Mouse (Mus musculus): ENCODE data around the gene Cldn15.

Gene Cldn15

DNA sequence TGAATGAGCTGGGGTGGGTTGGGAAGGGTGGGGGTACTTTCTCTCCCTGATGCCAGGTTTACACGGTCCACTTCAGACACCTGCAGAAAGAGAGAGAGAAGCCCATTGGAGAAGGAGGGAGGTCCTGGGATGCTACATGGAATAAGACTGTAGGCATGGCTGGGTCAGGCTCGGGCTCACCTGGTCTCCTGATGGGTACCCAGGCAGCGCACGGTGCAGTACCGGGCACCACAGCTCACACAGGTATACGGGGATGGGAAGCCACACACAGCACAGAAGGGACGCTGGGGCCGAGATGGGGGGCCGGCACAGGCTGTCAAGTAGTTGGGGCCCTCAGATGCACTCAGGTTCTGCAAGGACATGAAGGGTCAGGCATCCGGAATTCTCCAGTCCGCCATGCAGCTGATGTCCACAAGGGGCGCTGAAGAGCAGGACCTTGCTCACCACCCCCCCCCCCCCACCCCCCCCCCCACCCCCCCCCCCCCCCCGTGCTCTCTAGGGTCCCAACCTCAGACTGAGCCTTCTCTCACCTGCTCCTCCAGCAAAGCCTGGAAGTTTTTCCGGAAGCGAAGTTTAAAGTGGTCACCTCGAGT is 16.0 kb downstream of the Cldn15 start:
- DNase-seq (ENCODE audit: low spot score in 2 of 2) = peak in 1 of 2 experiments; percentile 23

DNA sequence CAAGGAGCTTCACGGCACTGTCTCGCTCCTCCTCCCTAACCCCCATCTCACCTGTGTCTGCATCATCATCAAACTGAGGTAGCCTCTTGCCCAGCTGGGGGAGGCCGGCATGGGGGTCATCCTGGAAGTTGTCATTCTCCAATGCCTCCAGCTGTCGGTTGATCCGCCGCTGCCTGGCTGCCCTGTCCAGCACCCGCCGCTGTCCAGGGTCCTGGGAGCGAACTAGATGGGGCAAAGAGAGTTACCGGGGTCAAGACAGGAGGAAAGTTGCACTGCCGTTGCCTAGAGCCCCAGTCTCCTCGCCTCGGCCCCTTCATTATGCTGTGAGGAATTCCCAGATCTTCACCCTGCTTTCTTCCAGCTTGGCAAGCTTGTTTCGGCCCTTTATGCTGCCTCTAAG is 18.4 kb downstream of the Cldn15 start:
- DNase-seq (ENCODE audit: low spot score in 2 of 2) = no peak

DNA sequence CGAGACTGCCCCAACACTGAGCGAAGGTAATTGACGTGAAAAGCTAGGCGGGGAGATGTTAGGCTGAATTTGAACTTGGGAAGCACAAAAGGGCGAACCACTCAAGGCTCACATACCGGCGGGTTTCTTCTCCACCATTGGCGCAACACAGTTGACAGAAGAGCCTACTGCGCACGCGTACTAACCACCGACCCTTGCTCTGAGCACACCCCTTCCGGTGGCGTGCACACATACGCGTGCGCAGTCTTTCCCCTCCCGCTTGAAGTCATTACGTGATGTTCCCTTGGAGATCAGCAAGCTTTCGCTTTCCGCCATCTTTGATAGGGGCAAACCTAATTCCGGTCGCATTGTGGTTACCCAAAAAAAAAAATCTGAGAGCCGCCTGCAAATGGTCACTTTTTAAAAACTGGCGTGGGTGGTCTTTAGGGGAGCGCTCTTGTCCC is 20.3 kb downstream of the Cldn15 start, which contains the start of gene Plod3:
Plod3 (plus strand) TSS at position 325 of the 443 bp plus-strand sequence.
- peak; percentile 90 to 94 for DNase-seq (ENCODE audit: low spot score in 2 of 2)

DNA sequence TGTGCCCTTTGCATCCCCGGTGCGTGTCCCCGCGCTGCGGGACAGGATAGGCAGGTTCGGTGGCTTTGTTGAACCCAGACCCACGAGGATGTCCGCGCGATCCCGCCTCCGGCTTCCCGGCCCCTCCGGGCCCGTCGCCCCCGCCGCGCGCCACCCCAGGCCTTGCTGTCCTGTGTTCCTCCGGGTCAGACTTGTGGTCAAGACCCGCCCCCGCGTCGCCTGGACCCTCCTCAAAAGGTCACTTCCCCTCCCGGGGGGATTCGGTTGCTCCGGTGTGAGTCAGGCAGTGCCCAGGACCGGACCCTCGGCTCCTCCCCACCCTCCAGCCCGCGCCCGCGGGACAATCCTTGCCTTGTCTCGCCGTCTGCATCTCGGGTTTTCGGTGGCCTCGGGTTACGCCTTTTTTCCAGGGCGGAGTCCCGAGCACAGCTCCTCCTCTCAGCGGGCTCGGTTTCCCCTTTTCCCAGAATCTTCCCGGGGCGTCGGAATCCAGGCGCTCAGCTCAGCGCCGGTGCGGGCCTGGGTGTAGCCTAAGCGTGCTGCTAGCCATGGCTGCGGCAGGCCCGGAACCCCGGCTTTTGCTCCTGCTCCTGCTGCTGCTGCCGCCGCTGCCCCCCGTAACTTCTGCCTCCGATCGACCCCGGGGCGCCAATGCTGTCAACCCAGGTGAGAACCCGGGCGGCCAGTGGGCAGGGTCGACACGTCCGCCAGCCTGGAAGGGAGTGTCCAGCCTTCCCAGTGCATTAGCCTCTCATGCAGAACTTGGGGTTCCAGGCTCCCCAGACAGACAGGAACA is 20.9 kb downstream of the Cldn15 start:
- peak; percentile 76 to 79 for DNase-seq (ENCODE audit: low spot score in 2 of 2)

DNA sequence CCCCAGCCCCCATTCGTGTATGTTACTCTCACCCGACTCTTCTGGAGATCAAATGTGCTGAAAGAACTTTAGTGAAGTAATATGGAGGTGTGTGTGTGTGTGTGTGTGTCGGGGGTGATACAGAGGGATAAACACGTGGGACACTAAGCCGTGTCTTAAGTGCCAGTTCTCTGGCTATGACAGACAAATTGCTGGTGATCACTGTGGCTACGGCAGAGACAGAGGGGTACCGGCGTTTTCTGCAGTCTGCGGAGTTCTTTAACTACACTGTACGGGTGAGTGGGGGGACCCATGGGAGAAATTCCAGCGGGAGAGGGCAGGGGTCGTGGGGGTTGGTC is 21.5 kb downstream of the Cldn15 start, which contains the start of gene Znhit1:
Znhit1 (minus strand) TSS at position 88 of the 338 bp plus-strand sequence.
- no peak for DNase-seq (ENCODE audit: low spot score in 2 of 2)

DNA sequence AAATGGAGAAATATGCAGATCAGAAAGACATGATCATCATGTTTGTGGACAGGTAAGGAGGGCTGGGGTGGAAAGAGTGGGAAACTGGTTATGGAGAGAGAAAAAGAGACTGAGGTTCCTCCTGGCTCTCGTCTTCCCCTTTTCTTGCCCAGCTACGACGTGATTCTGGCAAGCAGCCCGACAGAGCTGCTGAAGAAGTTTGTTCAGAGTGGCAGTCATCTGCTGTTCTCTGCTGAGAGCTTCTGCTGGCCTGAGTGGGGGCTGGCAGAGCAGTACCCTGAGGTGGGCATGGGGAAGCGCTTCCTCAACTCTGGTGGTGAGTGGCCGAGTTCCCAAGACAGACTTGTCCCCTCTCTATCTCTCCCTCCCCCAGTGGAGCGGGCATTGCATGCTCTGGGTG is 22.0 kb downstream of the Cldn15 start:
- DNase-seq (ENCODE audit: low spot score in 2 of 2) = peak in 1 of 2 experiments; percentile 36

DNA sequence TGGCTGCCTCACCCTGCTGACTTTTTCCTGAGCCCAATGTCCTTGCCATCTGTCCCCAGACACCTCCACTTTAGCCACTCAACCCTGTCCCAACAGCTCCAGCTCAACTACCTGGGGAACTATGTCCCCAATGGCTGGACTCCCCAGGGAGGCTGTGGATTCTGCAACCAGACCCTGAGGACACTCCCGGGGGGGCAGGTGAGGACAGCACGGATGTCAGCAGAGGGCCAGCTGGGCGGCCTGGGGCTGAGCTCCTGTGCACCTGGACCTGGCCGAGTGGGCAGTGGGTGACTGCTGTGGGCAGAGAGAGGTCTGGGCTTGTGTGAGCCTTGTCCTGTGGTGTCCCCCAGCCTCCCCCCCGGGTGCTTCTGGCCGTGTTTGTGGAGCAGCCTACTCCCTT is 23.4 kb downstream of the Cldn15 start:
- DNase-seq (ENCODE audit: low spot score in 2 of 2) = no peak

DNA sequence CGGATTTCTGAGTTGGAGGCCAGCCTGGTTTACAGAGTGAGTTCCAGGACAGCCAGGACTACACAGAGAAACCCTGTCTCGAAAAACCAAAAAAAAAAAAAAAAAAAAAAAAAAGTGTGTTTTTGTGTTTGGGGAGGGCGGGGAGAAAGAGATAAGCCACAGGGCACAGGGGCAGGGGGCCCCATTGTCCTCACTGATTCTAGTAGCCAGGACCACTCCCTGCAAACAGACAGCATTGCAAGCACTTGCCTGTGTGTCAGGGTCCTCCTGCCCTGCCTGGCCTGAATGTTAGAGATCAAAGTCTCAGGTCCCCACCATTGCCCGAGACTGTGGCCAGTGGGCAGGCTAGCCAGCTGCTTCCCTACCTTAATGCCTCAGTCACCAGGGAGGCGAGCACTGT is 33.0 kb downstream of the Cldn15 start:
- no peak for DNase-seq (ENCODE audit: low spot score in 2 of 2)

DNA sequence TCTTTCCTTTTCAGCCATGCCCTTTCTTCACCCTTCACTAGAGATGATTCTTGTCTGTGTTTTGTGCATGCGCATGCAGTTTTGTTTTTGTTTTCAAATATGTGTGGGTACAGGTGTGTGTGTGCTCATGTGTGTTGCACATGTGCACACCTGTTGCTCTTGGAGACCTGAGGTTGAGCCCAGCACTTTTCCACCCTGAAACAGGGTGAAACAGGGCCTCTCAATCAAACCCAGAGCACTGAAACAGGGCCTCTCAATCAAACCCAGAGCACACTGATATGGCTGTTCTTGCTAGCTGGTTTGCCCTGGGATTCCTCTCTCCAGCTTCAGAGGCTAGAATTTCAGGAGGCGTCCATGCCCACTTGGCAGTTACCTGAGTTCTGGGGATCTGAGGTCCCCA is 34.2 kb downstream of the Cldn15 start:
- DNase-seq (ENCODE audit: low spot score in 2 of 2) = no peak

DNA sequence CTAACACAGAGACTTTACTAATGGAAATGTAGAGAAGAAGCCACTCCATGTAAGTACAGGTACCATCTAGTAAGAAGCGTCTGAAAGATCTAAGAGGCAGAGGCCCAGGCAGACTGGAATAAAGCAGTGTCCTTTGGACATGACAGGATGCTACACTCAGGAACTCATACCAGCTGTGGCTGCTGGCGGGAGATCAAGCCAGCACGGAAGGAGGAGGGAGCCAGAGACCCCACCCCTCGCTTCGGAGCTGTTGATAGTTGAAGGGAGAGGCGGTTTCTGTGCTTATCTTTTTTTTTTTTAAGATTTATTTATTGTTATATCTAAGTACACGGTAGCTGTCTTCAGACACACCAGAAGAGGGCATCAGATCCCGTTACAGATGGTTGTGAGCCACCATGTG is 40.9 kb downstream of the Cldn15 start:
- DNase-seq (ENCODE audit: low spot score in 2 of 2) = no peak

DNA sequence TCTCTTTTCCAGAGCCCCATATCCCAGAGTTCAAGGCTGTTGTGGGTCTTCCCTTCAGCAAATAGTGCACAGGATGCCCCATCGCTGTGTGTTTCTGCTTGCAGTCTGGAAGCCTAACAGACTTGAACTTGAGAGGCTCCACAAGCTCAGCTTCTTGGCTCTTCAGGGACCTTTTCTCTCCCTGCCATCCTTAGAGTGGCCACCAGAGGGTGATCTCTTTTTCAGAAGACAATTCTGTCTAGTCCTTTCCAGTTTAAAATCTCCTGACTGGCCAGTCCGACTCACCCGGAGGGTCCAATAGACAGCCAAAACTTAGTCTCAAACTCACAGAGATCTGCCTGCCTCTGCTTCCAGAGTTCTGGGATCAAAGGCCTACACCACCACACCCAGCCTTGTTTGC is 43.6 kb downstream of the Cldn15 start:
- peak in 1 of 2 experiments; percentile 39 for DNase-seq (ENCODE audit: low spot score in 2 of 2)

DNA sequence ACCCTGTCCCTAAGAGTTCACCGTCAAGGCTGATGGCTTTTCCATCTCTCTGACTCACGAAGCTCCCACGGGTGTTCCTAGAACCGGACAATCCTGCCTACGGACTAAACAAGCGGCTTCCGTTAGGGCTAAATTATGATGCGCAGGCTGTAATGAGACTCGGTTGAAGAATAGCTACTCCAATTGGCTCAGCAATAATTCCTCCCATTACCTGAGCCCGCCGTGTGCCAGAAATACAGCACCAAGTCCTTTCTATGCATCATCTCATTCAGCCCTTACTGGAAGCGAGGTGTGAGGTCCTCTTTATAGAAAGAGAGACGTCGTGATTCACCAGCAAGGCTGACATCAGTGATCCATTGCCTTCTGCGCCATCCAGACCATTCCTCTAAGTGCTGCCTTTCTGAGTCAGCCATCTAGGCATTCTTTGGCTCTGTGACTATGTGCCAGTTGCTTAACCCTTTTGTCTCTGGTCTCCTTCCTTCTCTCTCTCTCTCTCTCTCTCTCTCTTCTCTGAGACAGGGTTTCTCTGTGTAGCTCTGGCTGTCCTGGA is 46.1 kb downstream of the Cldn15 start:
- DNase-seq (ENCODE audit: low spot score in 2 of 2) = no peak

DNA sequence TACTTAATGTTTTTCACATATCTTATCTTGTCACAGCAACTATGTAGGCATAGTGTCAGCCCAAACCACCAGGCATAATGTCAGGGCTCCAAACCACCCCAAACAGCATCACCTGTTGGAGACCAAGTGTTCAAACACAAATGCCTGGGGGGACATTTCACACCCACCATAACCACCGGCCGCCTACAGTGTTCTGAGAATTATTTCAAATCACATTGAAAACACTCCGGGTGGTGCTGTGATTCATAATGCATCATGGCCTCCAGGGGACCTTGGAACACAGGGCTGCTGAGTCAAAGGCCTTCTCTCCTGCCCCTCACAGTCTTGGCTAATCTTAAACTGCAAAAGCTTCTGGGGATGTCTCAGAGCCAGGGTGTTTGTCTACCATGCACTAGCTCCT is 49.5 kb downstream of the Cldn15 start:
- DNase-seq (ENCODE audit: low spot score in 2 of 2) = no peak

DNA sequence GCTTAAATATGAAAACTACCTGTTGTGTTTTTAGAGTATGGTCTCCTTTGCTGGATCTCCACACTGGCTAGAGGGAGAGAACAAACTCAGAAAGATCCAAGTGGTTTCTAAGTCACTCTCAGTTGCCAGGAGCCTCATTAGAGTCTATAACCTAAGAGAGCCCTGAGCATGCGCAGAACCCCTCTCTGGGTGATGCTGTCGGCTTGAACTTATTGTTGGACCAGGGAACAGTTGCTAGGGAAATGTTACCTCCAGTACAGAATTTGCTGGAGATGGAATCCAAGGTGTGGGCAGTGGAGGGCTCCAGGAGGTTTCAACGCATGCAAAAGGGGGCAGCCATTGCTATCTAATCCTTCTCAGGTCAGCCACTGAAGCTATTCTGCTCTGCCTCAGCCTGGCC is 57.9 kb downstream of the Cldn15 start:
- DNase-seq (ENCODE audit: low spot score in 2 of 2) = no peak

DNA sequence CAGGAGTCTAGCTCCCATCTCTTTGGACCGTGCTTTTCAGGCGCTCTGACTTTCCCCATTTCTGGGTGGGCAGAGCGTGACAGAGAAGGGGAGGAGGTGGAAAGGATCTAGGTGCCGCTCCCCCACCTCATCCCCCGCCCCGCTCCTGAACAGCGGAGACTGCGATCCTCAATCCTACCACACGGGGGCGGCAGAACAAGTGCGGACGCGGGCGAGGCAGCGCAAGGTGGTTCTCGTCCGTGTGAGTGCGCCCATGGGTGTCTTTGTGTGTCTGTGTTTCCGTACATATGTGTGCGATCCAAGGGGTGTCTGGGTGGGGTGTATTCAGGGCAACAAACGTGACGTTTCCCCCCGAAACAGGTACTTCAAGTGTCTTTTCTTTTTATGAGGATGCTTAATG is 58.7 kb downstream of the Cldn15 start:
- peak; percentile 63 to 69 for DNase-seq (ENCODE audit: low spot score in 2 of 2)
